Mouse (Mus musculus) hindbrain, embryonic 11.5 days (tissue): Measurements from ENCODE around the gene Cebpb. TPM values are rescaled to one million over a fixed set of nuclear protein-coding genes. Genes with fewer than 3 reads are reported as not detected.

Source experiments
- ATAC-seq: fragments of 200-750 bp; cut with Nextera tagmentation; 2 replicates; pipeline ENCODE4 v1.8.0; 2017; ENCODE audit warnings: mild to moderate bottlenecking, moderate TSS enrichment, moderate library complexity; ENCODE audit not compliant: low FRiP score
- DNase-seq: peaks from one replicate; pipeline ENCODE4 v3.0.0-alpha.2; 2015; ENCODE audit warnings: low spot score
- H3K27ac ChIP-seq: fragments of 300-500 bp; sonication (generic); 2 replicates; pipeline ENCODE4 v1.5.1; 2014; ENCODE audit warnings: mild to moderate bottlenecking, low read depth, low read length
- H3K27me3 ChIP-seq: fragments of 300-500 bp; sonication (generic); 2 replicates; pipeline ENCODE4 v1.6.1; 2014; ENCODE audit warnings: mild to moderate bottlenecking, low read length, moderate library complexity, mixed read lengths; ENCODE audit not compliant: control insufficient read depth, insufficient read depth
- H3K36me3 ChIP-seq: fragments of 300-500 bp; sonication (generic); 2 replicates; pipeline ENCODE4 v1.6.1; 2014; ENCODE audit warnings: mild to moderate bottlenecking, low read length, moderate library complexity, mixed read lengths; ENCODE audit not compliant: control insufficient read depth, insufficient read depth
- H3K4me1 ChIP-seq: fragments of 300-500 bp; sonication (generic); replicated peaks from 2 replicates; pipeline ENCODE4 v1.6.1; 2014; ENCODE audit warnings: low read length, mixed read lengths; ENCODE audit not compliant: control insufficient read depth, insufficient read depth
- H3K4me2 ChIP-seq: fragments of 300-500 bp; sonication (generic); replicated peaks from 2 replicates; pipeline ENCODE4 v1.6.1; 2014; ENCODE audit warnings: mild to moderate bottlenecking, low read depth, low read length
- H3K4me3 ChIP-seq: fragments of 300-500 bp; sonication (generic); 2 replicates; pipeline ENCODE4 v1.5.1; 2014; ENCODE audit warnings: low read depth, low read length
- H3K9ac ChIP-seq: fragments of 300-500 bp; sonication (generic); 2 replicates; pipeline ENCODE4 v1.6.1; 2014; ENCODE audit warnings: low read depth, low read length
- H3K9me3 ChIP-seq: fragments of 300-500 bp; sonication (generic); 2 replicates; pipeline ENCODE4 v1.6.1; 2016; ENCODE audit warnings: low read length; ENCODE audit not compliant: control insufficient read depth
- WGBS: fragments of 180-500 bp; shearing (Covaris S2); extraction: QIAGEN DNeasy Blood & Tissue Kit; methylation state at CpG from one replicate; pipeline ENCODE4 v1.1.7; 2014; 5-methylcytosine and 5-hydroxymethylcytosine counted together
- polyA plus RNA-seq: library from polyadenylated mRNA; unstranded; fragments of >200 nt; fragmentation: Nextera tagmentation; extraction: Ambion mirVana; gene quantifications from 2 replicates; pipeline ENCODE4 v1.2.1, GENCODE M21; 2014

Cebpb gene
- polyA plus RNA-seq, 1 experiment from 2014 or later, result 1.5 TPM

DNA sequence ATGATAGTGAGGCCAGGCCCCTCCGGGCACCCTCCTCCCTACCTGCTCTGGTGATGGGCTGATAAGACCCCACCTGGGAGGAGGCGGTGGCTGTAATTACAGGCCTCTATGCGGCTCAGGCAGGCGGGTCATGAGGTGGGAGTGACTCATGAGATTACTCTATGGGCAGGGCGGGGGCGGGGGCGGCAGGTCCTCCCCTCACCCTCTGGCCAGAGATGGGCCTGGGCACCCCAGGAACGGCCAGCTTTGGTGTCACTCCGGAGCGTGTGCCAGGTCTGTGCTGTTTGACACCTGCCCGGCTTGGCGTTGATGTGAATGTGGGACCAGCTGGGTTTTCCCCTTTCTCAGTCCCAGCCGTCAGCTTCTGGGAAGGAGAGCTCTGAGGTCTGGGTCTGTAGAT, 42.4 kb downstream of the Cebpb start:
- WGBS, result 66% methylated on average over 13 of the region's 13 CpGs
- ATAC-seq (no peak), DNase-seq (no peak)
- Histone ChIP-seq H3K9me3 (no peaks in the 10 kb centered on the region), H3K9ac (no peak overlapping the region), H3K36me3 (no peaks in the 10 kb centered on the region), H3K27ac (no peak overlapping the region), H3K4me2 (no peak overlapping the region), H3K4me1 (no peaks in the 10 kb centered on the region), H3K4me3 (no peak overlapping the region), H3K27me3 (no peaks in the 10 kb centered on the region)

GRCm38 (mm10) chr2:167734861-167735260, 46.1 kb downstream of the Cebpb start:
- WGBS, result 73% methylated on average over 10 of the region's 10 CpGs
- no peak for DNase-seq
- Histone ChIP-seq H3K9me3 (no peaks in the 10 kb centered on the region), H3K4me1 (no peaks in the 10 kb centered on the region), H3K4me2 (no peak overlapping the region), H3K4me3 (no peak overlapping the region), H3K36me3 (no peaks in the 10 kb centered on the region), H3K9ac (no peak overlapping the region), H3K27me3 (no peaks in the 10 kb centered on the region), H3K27ac (no peak overlapping the region)
- no peak for ATAC-seq

GRCm38 (mm10) chr2:167739030-167739429, 50.3 kb downstream of the Cebpb start:
- no peaks in the 10 kb centered on the region for H3K9me3 ChIP-seq
- ATAC-seq (no peak), DNase-seq (no peak)
- H3K4me1 ChIP-seq, result no peaks in the 10 kb centered on the region
- no peaks in the 10 kb centered on the region for H3K36me3 ChIP-seq
- no peak overlapping the region for H3K4me2 ChIP-seq
- H3K9ac ChIP-seq, result no peak overlapping the region
- 37% methylated on average over 4 of the region's 6 CpGs for WGBS
- H3K27me3 ChIP-seq, result no peaks in the 10 kb centered on the region
- H3K4me3 ChIP-seq, result no peak overlapping the region
- no peak overlapping the region for H3K27ac ChIP-seq

Other genes with a start within 250 kb of the Cebpb start
- gene Rnf114, start 196.3 kb upstream of the Cebpb start, polyA plus RNA-seq, result 120 and 140 TPM in 2 replicates
- gene Spata2, start 196.0 kb upstream of the Cebpb start, polyA plus RNA-seq, result 13.5 and 15.0 TPM in 2 replicates
- gene Snai1, start 150.7 kb upstream of the Cebpb start, polyA plus RNA-seq, result 27.6 and 29.5 TPM in 2 replicates
- 237 and 257 TPM in 2 replicates for gene Ube2v1, start 56.8 kb upstream of the Cebpb start, polyA plus RNA-seq
- 4.0 and 8.4 TPM in 2 replicates for gene Gm20431, start 27.4 kb upstream of the Cebpb start, polyA plus RNA-seq
- gene Tmem189, start 907 bp downstream of the Cebpb start, polyA plus RNA-seq, result 27.5 and 34.0 TPM in 2 replicates
- 81.9 and 90.3 TPM in 2 replicates for gene Ptpn1, start 243.1 kb downstream of the Cebpb start, polyA plus RNA-seq